Mouse (Mus musculus) activated CD4-positive, CD25-positive, alpha-beta regulatory T cell, adult 4 months (primary cell): ENCODE measurements around the gene Ubxn7. TPM values are rescaled to one million over a fixed set of nuclear protein-coding genes. Genes with fewer than 3 reads are reported as not detected.

Source experiments
- ATAC-seq: one replicate; pipeline ENCODE4 v1.8.0; 2017
- polyA plus RNA-seq, 2 experiments: library from polyadenylated mRNA; unstranded; fragments of 100-300 nt; shearing (Covaris generic); gene quantifications; one replicate each; pipeline ENCODE4 v1.2.1; 2017

Ubxn7 gene
- polyA plus RNA-seq, 2 experiments from 2014 or later = 14.2 to 16.1 TPM

- peak; percentile 6 for ATAC-seq
Observed at GRCm38 (mm10) chr16:32434066-32434465, 102.0 kb downstream of the Ubxn7 start.

GRCm38 (mm10) chr16:32434691-32435090, 102.6 kb downstream of the Ubxn7 start:
- no peak for ATAC-seq

GRCm38 (mm10) chr16:32436657-32437056, 104.6 kb downstream of the Ubxn7 start:
- no peak for ATAC-seq

- ATAC-seq = no peak
Observed at GRCm38 (mm10) chr16:32437266-32437665, 105.2 kb downstream of the Ubxn7 start.

- ATAC-seq = no peak
Observed at GRCm38 (mm10) chr16:32441432-32441831, 109.4 kb downstream of the Ubxn7 start.

Other genes starting within 250 kb of the Ubxn7 start
- gene Pigx, start 232.5 kb upstream of the Ubxn7 start, polyA plus RNA-seq = 100 to 1,000 TPM; 138 to 151 TPM
- 10 to 100 TPM; 35.3 to 39.2 TPM for gene Cep19, start 232.5 kb upstream of the Ubxn7 start, polyA plus RNA-seq
- gene Nrros, start 166.7 kb upstream of the Ubxn7 start, polyA plus RNA-seq = 10 to 100 TPM; 65.3 to 71.7 TPM
- not detected for gene Bex6, start 152.4 kb upstream of the Ubxn7 start, polyA plus RNA-seq
- 1 to 10 TPM; 3.5 to 4.2 TPM for gene Fbxo45, start 85.1 kb upstream of the Ubxn7 start, polyA plus RNA-seq
- gene Wdr53, start 85.0 kb upstream of the Ubxn7 start, polyA plus RNA-seq = 10 to 100 TPM; 12.5 to 16.2 TPM
- not detected for gene Smco1, start 60.8 kb upstream of the Ubxn7 start, polyA plus RNA-seq
- gene Rnf168, start 54.8 kb upstream of the Ubxn7 start, polyA plus RNA-seq = 10 to 100 TPM; 10.1 to 12.7 TPM
- not detected for gene Tm4sf19, start 68.2 kb downstream of the Ubxn7 start, polyA plus RNA-seq
- 1 to 10 TPM; 2.5 to 4.4 TPM for gene Tctex1d2, start 87.4 kb downstream of the Ubxn7 start, polyA plus RNA-seq
- 1 to 10 TPM; 6.0 to 6.9 TPM for gene Pcyt1a, start 98.7 kb downstream of the Ubxn7 start, polyA plus RNA-seq
- not detected for gene Slc51a, start 155.6 kb downstream of the Ubxn7 start, polyA plus RNA-seq
- gene Zdhhc19, start 164.0 kb downstream of the Ubxn7 start, polyA plus RNA-seq = not detected